Mouse (Mus musculus): ENCODE measurements around the gene Pdik1l. TPM values are rescaled to one million over a fixed set of nuclear protein-coding genes. Genes with fewer than 3 reads are reported as not detected.
A peak's percentile ranks its signal among the peaks of the same experiment; 100 is the strongest.

Pdik1l gene
- polyA plus RNA-seq, 1 experiment from 2014 or later = 8.8 TPM

DNA sequence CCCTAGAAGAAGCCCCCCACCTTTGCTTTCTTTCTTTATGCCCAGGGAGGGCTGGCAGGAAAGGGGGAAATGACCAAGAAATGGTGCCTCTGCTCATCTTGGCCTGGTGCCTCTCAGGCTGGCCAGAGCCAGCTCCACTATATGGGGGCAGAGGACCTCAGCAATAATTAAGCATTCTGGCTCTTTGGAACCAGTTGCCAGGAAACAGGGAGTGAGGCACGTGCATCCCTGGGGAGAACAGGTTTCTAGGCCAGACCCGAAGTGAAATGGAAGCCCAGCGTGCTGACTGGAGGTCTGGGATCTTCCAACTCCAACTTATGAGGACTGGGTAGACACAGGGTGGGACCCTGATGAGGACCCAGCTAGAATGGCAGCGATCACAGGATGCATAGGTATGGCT lies 41.4 kb downstream of the Pdik1l start:
- H3K79me2 ChIP-seq (ENCODE audit: inconsistent target) = no peaks in the 10 kb centered on the region
- no peaks in the 10 kb centered on the region for H3K36me3 ChIP-seq (ENCODE audit: inconsistent target)
- no peak overlapping the region for H3K27ac ChIP-seq
- no peak overlapping the region for H3K4me3 ChIP-seq (ENCODE audit: inconsistent target)
- 68% methylated on average over 4 of the region's 4 CpGs for WGBS (ENCODE audit: missing documents)

DNA sequence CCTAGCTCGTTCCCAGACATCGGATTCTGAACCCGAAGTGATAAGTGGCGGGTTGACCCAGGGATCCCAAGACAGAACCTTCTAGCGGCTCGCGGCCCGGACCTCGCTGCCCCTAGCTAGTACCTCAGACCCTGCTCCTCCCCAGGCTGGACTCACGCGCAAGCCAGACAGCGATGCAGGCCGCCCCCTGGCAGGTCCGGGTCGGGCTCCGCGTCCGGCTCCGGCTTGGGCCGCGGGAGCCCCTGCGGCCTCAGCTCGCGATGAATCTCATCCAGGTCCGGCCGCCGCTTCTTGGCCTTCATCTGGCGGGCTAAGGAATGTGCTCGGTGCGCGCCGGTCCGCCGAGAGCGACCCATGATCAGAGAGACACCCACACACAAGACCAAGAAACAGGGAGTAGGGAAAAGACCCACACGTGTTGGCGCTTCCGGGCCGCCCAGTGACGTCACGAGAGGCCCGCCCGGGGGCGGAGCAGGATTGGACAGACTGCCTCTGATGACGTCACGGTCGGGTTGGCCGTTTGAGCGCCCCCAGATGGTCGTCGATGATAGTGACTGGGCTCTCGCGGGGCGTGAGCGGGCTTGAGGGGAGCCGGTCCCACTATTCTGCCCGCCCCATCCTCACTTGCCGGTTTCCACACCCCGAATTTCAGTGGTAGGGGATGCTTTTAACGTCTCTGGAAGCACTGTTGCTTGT lies 42.4 kb downstream of the Pdik1l start, which contains the start of gene Zfp593:
Zfp593 (minus strand) TSS at position 445 of the 696 bp plus-strand sequence.
- 1% methylated on average over 57 of the region's 60 CpGs for WGBS (ENCODE audit: missing documents)
- Histone ChIP-seq H3K4me3 (ENCODE audit: inconsistent target) (peak within 1 kb of the TSS; percentile 59), H3K27ac (no peak within 1 kb of the TSS), H3K36me3 (ENCODE audit: inconsistent target) (no peaks in the 10 kb centered on the region), H3K79me2 (ENCODE audit: inconsistent target) (no peaks in the 10 kb centered on the region)

DNA sequence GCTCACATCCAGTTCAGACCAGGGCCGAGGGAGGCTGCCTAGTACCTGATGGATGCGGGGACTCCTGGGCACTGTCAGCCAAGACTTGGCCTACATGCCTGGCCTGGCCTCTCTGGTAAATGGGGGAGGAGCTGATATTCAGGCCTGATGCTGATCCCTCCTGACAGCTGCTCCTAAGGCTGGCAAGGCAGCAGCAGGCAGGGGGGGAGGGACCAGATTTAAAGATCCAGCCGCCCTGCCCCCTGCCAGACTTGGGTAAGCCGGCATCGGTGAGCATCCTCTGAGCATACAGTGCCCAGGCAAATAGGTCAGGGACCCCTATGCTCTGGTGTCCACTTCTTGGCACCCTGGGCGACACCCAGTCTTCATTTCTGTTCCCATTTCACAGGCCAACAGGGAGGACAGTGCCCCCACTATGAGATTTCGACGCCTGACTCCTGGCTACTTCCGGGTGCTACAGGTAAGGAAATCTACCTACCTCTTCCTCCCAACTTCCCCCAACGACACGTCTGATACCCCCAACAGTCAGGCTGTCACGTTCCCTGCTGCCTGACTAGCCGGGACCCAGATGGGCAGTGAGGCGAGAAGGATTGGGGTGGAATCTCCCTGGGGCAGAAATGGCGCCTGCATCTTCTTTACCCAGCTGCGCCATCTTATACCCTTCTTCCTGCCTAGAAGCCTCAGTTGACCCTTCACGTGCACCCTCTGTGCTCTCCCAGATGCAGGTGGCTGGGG lies 44.0 kb downstream of the Pdik1l start, which contains the start of gene E130218I03Rik:
E130218I03Rik (plus strand) TSS at position 147 of the 735 bp plus-strand sequence.
- H3K79me2 ChIP-seq (ENCODE audit: inconsistent target) = no peaks in the 10 kb centered on the region
- no peak within 1 kb of the TSS for H3K27ac ChIP-seq
- no peaks in the 10 kb centered on the region for H3K36me3 ChIP-seq (ENCODE audit: inconsistent target)
- WGBS (ENCODE audit: missing documents) = 99% methylated on average over 17 of the region's 17 CpGs
- H3K4me3 ChIP-seq (ENCODE audit: inconsistent target) = no peak within 1 kb of the TSS

DNA sequence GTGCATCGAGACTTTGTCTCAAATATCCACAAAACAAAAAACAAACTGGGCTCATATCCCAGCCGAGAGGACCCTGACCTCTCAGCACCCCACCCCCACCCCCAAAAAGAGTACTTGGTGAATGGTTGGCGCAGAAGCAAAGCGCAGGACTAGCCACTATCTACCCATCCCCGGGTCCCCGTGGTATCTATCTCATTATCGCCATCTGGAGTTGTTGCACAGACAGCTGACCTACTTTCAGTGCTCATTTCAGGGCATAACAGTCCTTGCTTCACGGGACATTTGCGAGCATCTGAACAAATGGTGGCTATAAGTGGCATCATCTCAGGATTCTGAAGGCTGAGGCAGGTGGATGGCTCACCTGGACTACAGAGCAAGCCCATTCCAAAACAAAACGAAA lies 49.0 kb downstream of the Pdik1l start:
- H3K4me3 ChIP-seq (ENCODE audit: inconsistent target) = no peak overlapping the region
- no peaks in the 10 kb centered on the region for H3K79me2 ChIP-seq (ENCODE audit: inconsistent target)
- H3K27ac ChIP-seq = no peak overlapping the region
- no peaks in the 10 kb centered on the region for H3K36me3 ChIP-seq (ENCODE audit: inconsistent target)
- WGBS (ENCODE audit: missing documents) = 18% methylated on average over 9 of the region's 10 CpGs

DNA sequence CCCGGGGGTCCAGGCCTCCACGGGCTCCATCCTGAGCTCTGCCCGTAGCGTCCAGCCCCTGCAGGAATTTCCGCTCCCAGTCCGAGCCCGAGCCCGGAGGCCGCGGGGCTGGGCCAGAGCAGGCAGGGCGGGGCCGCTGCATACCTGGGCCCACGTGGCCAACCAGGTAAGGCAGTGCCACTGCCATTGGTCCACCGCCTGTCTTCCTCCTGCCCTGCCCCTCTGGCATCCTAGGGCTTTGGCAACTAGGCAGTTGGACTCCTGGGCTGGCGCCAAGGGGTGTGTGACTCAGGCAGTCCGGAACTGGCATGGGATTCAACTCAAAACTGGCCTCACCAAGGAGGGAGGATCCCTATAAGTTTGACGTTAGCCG lies 49.4 kb downstream of the Pdik1l start, which contains the start of gene Cnksr1:
Cnksr1 (minus strand) TSS at position 121 of the 373 bp plus-strand sequence.
- WGBS (ENCODE audit: missing documents) = 14% methylated on average over 18 of the region's 18 CpGs
- H3K27ac ChIP-seq = no peak within 1 kb of the TSS
- no peaks in the 10 kb centered on the region for H3K36me3 ChIP-seq (ENCODE audit: inconsistent target)
- no peak within 1 kb of the TSS for H3K4me3 ChIP-seq (ENCODE audit: inconsistent target)
- no peaks in the 10 kb centered on the region for H3K79me2 ChIP-seq (ENCODE audit: inconsistent target)

DNA sequence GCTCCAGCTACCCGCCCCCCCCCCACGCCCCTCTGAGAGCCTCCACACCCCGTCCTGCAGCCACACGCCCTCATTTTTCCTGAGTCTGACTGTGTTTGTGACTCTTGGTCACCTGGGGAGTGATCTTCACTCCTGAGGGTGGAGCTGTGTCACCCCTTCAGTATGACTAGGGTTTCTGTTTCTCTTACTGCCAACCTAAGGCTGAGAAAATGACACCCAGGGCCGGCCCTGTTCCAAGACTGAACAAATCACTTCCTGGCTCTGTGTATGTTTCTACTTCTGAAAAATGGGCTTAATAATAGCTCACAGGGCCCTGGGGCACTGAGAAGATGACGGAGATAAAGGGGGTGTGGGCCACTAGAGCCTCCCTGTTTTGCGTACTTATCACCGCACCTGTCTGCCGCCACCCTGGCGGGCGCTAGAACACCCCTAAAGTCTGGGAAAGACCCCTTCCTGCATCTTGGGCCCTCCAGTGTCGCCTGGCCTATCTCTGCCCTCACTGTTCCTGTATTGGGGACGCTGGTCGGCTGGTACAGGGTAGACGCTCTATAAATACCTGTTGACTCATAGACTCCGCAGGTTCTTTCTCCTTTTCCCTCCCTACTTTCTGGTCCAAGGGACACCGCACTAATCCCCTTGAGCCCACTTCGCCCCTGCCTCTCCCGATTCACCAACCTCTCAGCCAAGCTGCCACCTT lies 50.0 kb downstream of the Pdik1l start:
- 80% methylated on average over 19 of the region's 19 CpGs for WGBS (ENCODE audit: missing documents)
- no peak overlapping the region for H3K4me3 ChIP-seq (ENCODE audit: inconsistent target)
- no peak overlapping the region for H3K27ac ChIP-seq
- H3K79me2 ChIP-seq (ENCODE audit: inconsistent target) = no peaks in the 10 kb centered on the region
- H3K36me3 ChIP-seq (ENCODE audit: inconsistent target) = no peaks in the 10 kb centered on the region

DNA sequence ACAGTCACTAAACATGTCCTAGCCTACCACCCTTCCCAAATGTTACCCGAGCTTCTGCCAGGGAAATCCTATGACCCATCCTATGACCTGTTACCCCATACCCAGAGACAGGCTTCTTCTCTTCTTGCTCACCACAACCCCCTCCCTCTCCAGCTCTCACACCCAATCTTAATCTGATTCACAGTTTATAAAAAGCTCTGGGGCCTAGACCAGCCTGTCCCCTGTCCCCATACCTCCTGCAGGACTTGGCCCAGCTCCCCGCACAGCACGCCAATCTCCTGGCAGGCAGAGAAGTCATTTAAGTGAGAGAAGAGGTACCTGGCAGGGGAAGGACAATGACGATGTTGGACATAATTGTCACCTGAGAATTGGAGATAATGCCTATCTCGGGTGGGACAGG lies 52.8 kb downstream of the Pdik1l start:
- no peak overlapping the region for H3K4me3 ChIP-seq (ENCODE audit: inconsistent target)
- WGBS (ENCODE audit: missing documents) = 90% methylated on average over 5 of the region's 5 CpGs
- no peaks in the 10 kb centered on the region for H3K36me3 ChIP-seq (ENCODE audit: inconsistent target)
- no peak overlapping the region for H3K27ac ChIP-seq
- no peaks in the 10 kb centered on the region for H3K79me2 ChIP-seq (ENCODE audit: inconsistent target)

DNA sequence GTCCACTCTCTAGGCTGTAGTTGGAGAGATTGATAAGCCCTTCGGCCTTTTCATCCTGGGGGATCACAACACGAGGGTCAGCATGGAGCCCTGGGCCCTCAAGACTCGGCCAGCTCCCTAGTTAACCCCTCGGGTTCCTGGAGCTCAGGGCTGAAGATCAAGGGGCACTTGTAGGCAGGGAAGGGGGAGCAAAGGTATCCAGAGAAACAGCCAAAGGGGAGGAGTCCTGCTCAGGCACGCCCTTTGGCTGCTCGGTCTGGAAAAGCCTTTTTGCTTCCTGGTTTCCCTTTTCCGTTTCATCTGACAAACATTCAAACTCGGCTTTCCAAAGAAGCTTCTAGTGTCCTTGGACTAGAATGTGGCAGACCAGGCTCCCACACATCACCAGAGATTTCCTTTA lies 57.3 kb downstream of the Pdik1l start:
- WGBS (ENCODE audit: missing documents) = 76% methylated on average over 8 of the region's 8 CpGs
- H3K79me2 ChIP-seq (ENCODE audit: inconsistent target) = no peaks in the 10 kb centered on the region
- no peaks in the 10 kb centered on the region for H3K36me3 ChIP-seq (ENCODE audit: inconsistent target)
- H3K27ac ChIP-seq = no peak overlapping the region
- H3K4me3 ChIP-seq (ENCODE audit: inconsistent target) = no peak overlapping the region

DNA sequence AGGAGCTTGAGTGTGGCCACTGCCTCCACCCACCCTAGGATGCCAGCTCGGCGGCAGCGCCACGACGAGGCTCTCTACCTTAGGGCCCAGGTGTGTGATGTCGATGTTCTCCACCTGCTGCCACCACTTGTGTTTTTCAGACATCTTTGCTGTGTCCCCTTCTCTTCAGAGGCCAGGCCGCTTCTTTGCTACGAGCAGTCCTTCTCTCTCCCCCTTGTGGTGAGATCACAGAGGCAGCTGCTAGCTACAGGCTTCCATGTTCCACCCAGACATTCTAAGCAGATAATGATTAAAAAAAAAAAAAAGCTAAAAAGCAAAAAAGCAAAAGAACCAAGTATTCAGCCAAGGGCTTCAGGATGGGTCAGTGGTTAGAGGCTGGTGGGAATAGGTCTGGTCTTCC lies 60.5 kb downstream of the Pdik1l start, which contains the start of gene Catsper4:
Catsper4 (minus strand) TSS at position 190 of the 400 bp plus-strand sequence.
- no peaks in the 10 kb centered on the region for H3K36me3 ChIP-seq (ENCODE audit: inconsistent target)
- no peak within 1 kb of the TSS for H3K4me3 ChIP-seq (ENCODE audit: inconsistent target)
- WGBS (ENCODE audit: missing documents) = 87% methylated on average over 8 of the region's 8 CpGs
- no peaks in the 10 kb centered on the region for H3K79me2 ChIP-seq (ENCODE audit: inconsistent target)
- H3K27ac ChIP-seq = no peak within 1 kb of the TSS

Other genes with a start within 250 kb of the Pdik1l start
- gene Zfp683, start 234.1 kb downstream of the Pdik1l start, polyA plus RNA-seq (2018) = not detected in 3 replicates
- not detected in 3 replicates for gene Crybg2, start 227.1 kb downstream of the Pdik1l start, polyA plus RNA-seq (2018)
- gene Cd52, start 192.8 kb downstream of the Pdik1l start, polyA plus RNA-seq (2018) = 559 to 720 TPM (median 599 TPM) in 3 replicates
- gene Ubxn11, start 185.3 kb downstream of the Pdik1l start, polyA plus RNA-seq (2018) = 1.0 to 3.2 TPM (median 1.3 TPM) in 3 replicates
- gene Sh3bgrl3, start 159.1 kb downstream of the Pdik1l start, polyA plus RNA-seq (2018) = 849 to 1,117 TPM (median 993 TPM) in 3 replicates
- gene Cep85, start 100.8 kb downstream of the Pdik1l start, polyA plus RNA-seq (2018) = 8.6 to 12.9 TPM (median 8.8 TPM) in 3 replicates
- gene Gm7534, start 84.9 kb downstream of the Pdik1l start, polyA plus RNA-seq (2018) = not detected in 3 replicates
- not detected in 3 replicates for gene Catsper4, start 60.5 kb downstream of the Pdik1l start, polyA plus RNA-seq (2018)
- gene Cnksr1, start 49.5 kb downstream of the Pdik1l start, polyA plus RNA-seq (2018) = not detected in 3 replicates
- gene E130218I03Rik, start 44.2 kb downstream of the Pdik1l start, polyA plus RNA-seq (2018) = not detected in 3 replicates
- gene Zfp593, start 42.3 kb downstream of the Pdik1l start, polyA plus RNA-seq (2018) = 3.8 to 10.0 TPM (median 4.8 TPM) in 3 replicates
- gene Gm30191, start 41.0 kb downstream of the Pdik1l start, polyA plus RNA-seq (2018) = not detected in 3 replicates
- not detected in 3 replicates for gene Grrp1, start 33.8 kb downstream of the Pdik1l start, polyA plus RNA-seq (2018)
- not detected in 3 replicates for gene Trim63, start 27.2 kb upstream of the Pdik1l start, polyA plus RNA-seq (2018)
- not detected in 3 replicates for gene Slc30a2, start 55.3 kb upstream of the Pdik1l start, polyA plus RNA-seq (2018)
- 0.03 TPM in 1 of 3 replicates, not detected in the others for gene Extl1, start 96.0 kb upstream of the Pdik1l start, polyA plus RNA-seq (2018)
- gene Pafah2, start 108.4 kb upstream of the Pdik1l start, polyA plus RNA-seq (2018) = 5.0 to 14.1 TPM (median 9.5 TPM) in 3 replicates
- 41.9 to 100 TPM (median 93.4 TPM) in 3 replicates for gene Stmn1, start 180.4 kb upstream of the Pdik1l start, polyA plus RNA-seq (2018)
- 19.1 to 34.9 TPM (median 31.0 TPM) in 3 replicates for gene Paqr7, start 208.8 kb upstream of the Pdik1l start, polyA plus RNA-seq (2018)
- 0.18 to 6.2 TPM (median 1.8 TPM) in 3 replicates for gene Aunip, start 223.1 kb upstream of the Pdik1l start, polyA plus RNA-seq (2018)
- gene Mtfr1l, start 247.5 kb upstream of the Pdik1l start, polyA plus RNA-seq (2018) = 45.6 to 78.8 TPM (median 65.1 TPM) in 3 replicates